ENCODE assay signal across 17 mouse cellular contexts in the genomic region with DNA sequence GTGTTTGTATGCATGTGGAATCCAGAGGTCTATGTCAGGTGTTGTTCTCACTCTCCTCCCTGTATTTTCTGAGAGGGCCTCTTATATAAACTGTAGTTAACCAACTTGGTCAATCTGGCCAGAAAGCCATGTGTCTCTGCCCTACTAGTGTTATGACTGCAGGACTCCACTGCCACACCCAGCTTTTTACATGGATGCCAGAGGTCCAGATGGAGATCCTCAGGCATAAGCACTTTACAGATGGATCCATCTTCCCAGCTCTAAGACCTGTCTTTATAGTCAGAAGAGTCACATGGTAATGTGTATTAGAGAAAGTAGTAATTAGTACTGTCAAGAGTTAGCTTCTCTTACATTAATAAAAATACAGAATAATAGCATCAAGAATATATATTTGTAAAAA.
A peak's percentile ranks its signal among the peaks of the same experiment; 100 is the strongest.
DNase-seq lines count a peak whose midpoint lies in the region; ATAC-seq lines count a peak whose summit lies in the region.
"Had no signal": no experiment of that assay in that cellular context is flagged by ENCODE, and none has a peak within 500 bp of the region (broad histone marks: within the 10 kb centered on the region; RNA-seq: fewer than 3 reads in every experiment).

No protein-coding gene starts in this region.

- ATAC-seq in cerebellum, adult (ENCODE audit: insufficient number of reproducible peaks, low FRiP score, low TSS enrichment): peak; percentile 56; the same call in 1 of the 2 replicates
- ATAC-seq in CD4-positive, CD25-positive, alpha-beta regulatory T cell, adult 4 months: no peak
- ATAC-seq: activated CD4-positive, CD25-positive, alpha-beta regulatory T cell, adult 4 months; Patski had no signal

- no peak for DNase-seq in cerebellum, adult 11-12 months
- peak; percentile 47 for DNase-seq in cerebellum, adult 9-10 months
- DNase-seq in cerebellum, adult 11 months: no peak
- peak; percentile 85 for DNase-seq in brain, adult 2 months (ENCODE audit: low read depth, low spot score)
- DNase-seq: adrenal gland, adult 2 months; adrenal gland, adult 8-10 months; adrenal gland, postnatal 10 days; adrenal gland, postnatal 14 days; adrenal gland, postnatal 25 days; adrenal gland, postnatal 36 days; B cell, adult 2 months; cerebellum, adult 8-10 months; cerebellum, adult 9-11 months had no signal

Comparison
In these comparisons a context has a peak if more than half of its experiments do, and no peak if none do; other contexts are left out.
1. DNase-seq: peak in cerebellum, adult 9-10 months (single experiment) and brain, adult 2 months (single experiment); none in cerebellum, adult 11-12 months (single experiment) and cerebellum, adult 11 months (single experiment).